In genomic region chr17:68143307-68143706, GRCm38 (mm10) we compare ENCODE assay signal across 18 mouse cellular contexts.
"Had no signal": no experiment of that assay in that cellular context is flagged by ENCODE, and none has a peak within 500 bp of the region (broad histone marks: within the 10 kb centered on the region; RNA-seq: fewer than 3 reads in every experiment).

No protein-coding gene starts in this region.

- H3K36me3 ChIP-seq: liver, embryonic 13.5 days; liver, embryonic 15.5 days; lung, embryonic 15.5 days; midbrain, embryonic 13.5 days; midbrain, embryonic 15.5 days; neural tube, embryonic 12.5 days; stomach, embryonic 15.5 days had no signal

- H3K9me3 ChIP-seq: liver, embryonic 13.5 days; liver, embryonic 15.5 days; lung, embryonic 15.5 days; midbrain, embryonic 13.5 days; midbrain, embryonic 15.5 days; neural tube, embryonic 12.5 days; stomach, embryonic 15.5 days had no signal

- H3K27me3 ChIP-seq: liver, embryonic 13.5 days; liver, embryonic 15.5 days; lung, embryonic 15.5 days; megakaryocyte, embryonic 14.5 days; midbrain, embryonic 13.5 days; midbrain, embryonic 15.5 days; neural tube, embryonic 12.5 days; stomach, embryonic 15.5 days had no signal

- DNase-seq: liver, embryonic 13.5 days; liver, postnatal 0 days; lung, adult 2 months; lung, postnatal 14 days; lung, postnatal 36 days; right cerebral cortex, postnatal 14 days; thymus, adult 2 months; thymus, postnatal 25 days had no signal

- H3K27ac ChIP-seq: liver, embryonic 13.5 days; liver, embryonic 15.5 days; lung, embryonic 15.5 days; macrophage; midbrain, embryonic 13.5 days; midbrain, embryonic 15.5 days; neural tube, embryonic 12.5 days; stomach, embryonic 15.5 days; stomach, postnatal 0 days had no signal

- H3K4me3 ChIP-seq: liver, embryonic 13.5 days; liver, embryonic 15.5 days; lung, embryonic 15.5 days; megakaryocyte, embryonic 14.5 days; midbrain, embryonic 13.5 days; midbrain, embryonic 15.5 days; neural tube, embryonic 12.5 days; stomach, embryonic 15.5 days had no signal

- H3K4me1 ChIP-seq: liver, embryonic 13.5 days; liver, embryonic 15.5 days; lung, embryonic 15.5 days; megakaryocyte, embryonic 14.5 days; midbrain, embryonic 13.5 days; midbrain, embryonic 15.5 days; neural tube, embryonic 12.5 days; stomach, embryonic 15.5 days had no signal

- ATAC-seq: liver, postnatal 0 days; lung, postnatal 0 days; midbrain, embryonic 13.5 days; midbrain, embryonic 15.5 days had no signal
